Mouse (Mus musculus) frontal cortex, postnatal 14 days (tissue): ENCODE results near the gene Fktn.
"Not testable (repeated sequence)": the region's sequence is repeated elsewhere in the genome, so short reads cannot be mapped to it uniquely, and the experiment has no call there.

ENCODE experiments used
- DNase-seq, 2 experiments: peaks; one replicate each; pipeline ENCODE4 v3.0.0; 2022; ENCODE audit warnings: low spot score in 2 of 2

Fktn gene

GRCm38 (mm10) chr4:53770958-53771735, 57.3 kb downstream of the Fktn start:
- DNase-seq = no peak

- no peak for DNase-seq
These were observed 58.2 kb downstream of the Fktn start for GRCm38 (mm10) chr4:53772004-53772403.

- DNase-seq = no peak
These were observed 60.1 kb downstream of the Fktn start for GRCm38 (mm10) chr4:53773911-53774310.

GRCm38 (mm10) chr4:53781396-53781795, 67.6 kb downstream of the Fktn start:
- no peak for DNase-seq

- no peak for DNase-seq
These were observed 68.6 kb downstream of the Fktn start for GRCm38 (mm10) chr4:53782216-53783070.

GRCm38 (mm10) chr4:53785746-53786398, 72.1 kb downstream of the Fktn start:
- DNase-seq = no peak

- no peak for DNase-seq
These were observed 73.1 kb downstream of the Fktn start for GRCm38 (mm10) chr4:53786851-53787250.

- DNase-seq = no peak
These were observed 75.5 kb downstream of the Fktn start for GRCm38 (mm10) chr4:53789346-53789745.

- no peak for DNase-seq
These were observed 80.6 kb downstream of the Fktn start for GRCm38 (mm10) chr4:53794257-53794966.

- DNase-seq = no peak
These were observed 81.3 kb downstream of the Fktn start for GRCm38 (mm10) chr4:53795086-53795485.

GRCm38 (mm10) chr4:53795706-53796105, 81.9 kb downstream of the Fktn start:
- DNase-seq = no peak

- DNase-seq = no peak
These were observed 83.3 kb downstream of the Fktn start for GRCm38 (mm10) chr4:53796865-53797772.

GRCm38 (mm10) chr4:53798896-53799676, 85.3 kb downstream of the Fktn start:
- DNase-seq = no peak

GRCm38 (mm10) chr4:53799753-53800152, 86.0 kb downstream of the Fktn start:
- no peak for DNase-seq

GRCm38 (mm10) chr4:53803674-53804073, 89.9 kb downstream of the Fktn start:
- not testable (repeated sequence) for DNase-seq

GRCm38 (mm10) chr4:53806428-53806827, 92.6 kb downstream of the Fktn start:
- DNase-seq = not testable (repeated sequence)

- no peak for DNase-seq
These were observed 104.5 kb downstream of the Fktn start for GRCm38 (mm10) chr4:53818320-53818719.

- no peak for DNase-seq
These were observed 109.9 kb downstream of the Fktn start for GRCm38 (mm10) chr4:53823697-53824096.

- DNase-seq = no peak
These were observed 111.0 kb downstream of the Fktn start for GRCm38 (mm10) chr4:53824831-53825230.
